Mouse (Mus musculus) megakaryocyte-erythroid progenitor cell, adult 5-6 weeks (primary cell): Measurements from ENCODE around the gene Kansl2. TPM values are rescaled to one million over a fixed set of nuclear protein-coding genes. Genes with fewer than 3 reads are reported as not detected.

ENCODE experiments used
- ATAC-seq: replicated peaks from 2 replicates; pipeline ENCODE4 v1.8.0; 2016; ENCODE audit warnings: mild to moderate bottlenecking, inconsistent platforms; ENCODE audit not compliant: severe bottlenecking, poor library complexity, low FRiP score, low TSS enrichment
- total RNA-seq, 2 experiments: library from RNA; stranded (forward) in 1 of 2; stranded (reverse) in 1 of 2; fragments of 200-1000, 215-1000 nt in 1 of 2; fragments of >200 nt in 1 of 2; fragmentation: Nextera tagmentation in 1 of 2; gene quantifications; 2 replicates each; pipeline ENCODE4 v1.2.3; 2014 to 2017

Kansl2 gene
- total RNA-seq (2014; fragmentation: Nextera tagmentation) (68.9 and 73.0 TPM in 2 replicates), total RNA-seq (2017) (54.4 and 57.7 TPM in 2 replicates)

GRCm38 (mm10) chr15:98533881-98534627 is at the start of gene Kansl2:
Gene Kansl2 (minus strand): TSS chr15:98534264.
- peak; percentile 98 for ATAC-seq

DNA sequence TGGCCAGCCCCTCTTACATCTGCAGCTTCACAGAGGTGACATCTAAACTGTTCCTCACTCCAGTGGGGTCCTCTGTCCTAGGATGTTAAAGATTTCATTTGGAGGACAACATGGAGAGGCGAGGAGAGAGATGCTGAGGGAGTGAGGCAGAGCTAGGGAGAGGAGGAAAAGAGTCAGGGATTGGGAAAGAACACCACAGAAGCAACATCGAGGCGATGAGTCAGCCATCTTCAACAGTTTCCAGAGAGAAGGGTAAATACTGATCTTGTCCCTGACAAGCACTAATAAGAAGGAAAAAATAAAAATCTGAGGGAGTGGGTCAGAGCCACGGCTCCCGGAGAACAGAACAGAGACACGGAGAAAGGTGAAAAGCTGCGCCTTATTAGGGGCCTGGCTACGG is 48.9 kb upstream of the Kansl2 start:
- no peak for ATAC-seq

GRCm38 (mm10) chr15:98582410-98582809 is 48.3 kb upstream of the Kansl2 start:
- no peak for ATAC-seq

- peak; percentile 92 for ATAC-seq
Measured at GRCm38 (mm10) chr15:98579795-98580464, 45.9 kb upstream of the Kansl2 start.

GRCm38 (mm10) chr15:98579310-98579709 is 45.2 kb upstream of the Kansl2 start:
- ATAC-seq, result no peak

DNA sequence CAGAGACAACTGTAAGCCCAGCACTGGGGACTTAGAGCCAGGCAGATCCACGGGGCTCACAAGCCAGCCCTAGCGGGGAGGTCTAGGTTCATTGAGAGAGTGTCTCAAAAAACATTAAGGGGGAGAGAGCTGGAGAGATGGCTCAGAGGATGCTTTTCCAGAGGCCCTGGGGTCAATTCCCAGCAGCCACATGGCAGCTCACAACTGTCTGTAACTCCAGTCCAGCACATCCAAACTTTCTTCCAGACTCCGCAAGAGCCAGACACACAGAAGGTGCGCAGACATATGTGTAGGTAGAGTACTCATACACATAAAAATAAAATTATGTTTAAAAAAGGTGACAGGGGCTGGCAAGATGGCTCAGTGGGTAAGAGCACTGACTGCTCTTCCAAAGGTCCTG is 39.2 kb upstream of the Kansl2 start:
- ATAC-seq, result no peak

DNA sequence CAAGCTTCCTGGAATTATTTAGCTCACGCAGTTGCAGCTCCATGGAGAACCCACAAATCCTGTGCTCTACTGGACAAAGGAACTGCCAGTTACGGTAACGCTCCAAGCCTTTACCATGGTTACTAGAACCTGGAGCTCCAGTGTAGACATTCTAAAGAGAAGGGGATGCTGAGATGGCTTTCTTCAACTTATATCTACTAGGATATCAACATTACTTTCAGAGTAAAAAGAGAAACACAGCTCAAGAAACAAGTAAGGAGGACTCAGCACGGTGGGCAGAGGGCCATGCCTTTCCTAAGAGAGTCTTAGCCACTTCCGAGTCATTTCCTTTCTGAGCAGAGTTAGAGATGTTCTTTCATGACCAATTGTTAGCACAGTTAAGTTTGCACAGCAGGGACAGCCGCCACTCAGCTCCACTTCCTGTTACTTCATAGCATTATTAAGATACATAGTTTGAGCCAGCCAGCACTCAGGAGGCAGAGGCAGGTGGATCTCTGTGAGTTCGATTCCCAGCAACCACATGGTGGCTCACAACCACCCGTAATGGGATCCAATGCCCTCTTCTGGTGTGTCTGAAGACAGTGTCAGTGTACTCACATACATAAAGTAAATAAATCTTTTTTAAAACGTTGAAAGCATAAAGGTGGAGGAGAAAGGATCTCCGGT is 36.9 kb upstream of the Kansl2 start, which contains the start of the genes Ccnt1 and 4930415O20Rik:
Ccnt1 (minus strand) TSS at position 51 of the 666 bp plus-strand sequence.
4930415O20Rik (plus strand) TSS at position 132 of the 666 bp plus-strand sequence.
- ATAC-seq, result no peak

GRCm38 (mm10) chr15:98569795-98570365 is 35.8 kb upstream of the Kansl2 start:
- ATAC-seq, result no peak

DNA sequence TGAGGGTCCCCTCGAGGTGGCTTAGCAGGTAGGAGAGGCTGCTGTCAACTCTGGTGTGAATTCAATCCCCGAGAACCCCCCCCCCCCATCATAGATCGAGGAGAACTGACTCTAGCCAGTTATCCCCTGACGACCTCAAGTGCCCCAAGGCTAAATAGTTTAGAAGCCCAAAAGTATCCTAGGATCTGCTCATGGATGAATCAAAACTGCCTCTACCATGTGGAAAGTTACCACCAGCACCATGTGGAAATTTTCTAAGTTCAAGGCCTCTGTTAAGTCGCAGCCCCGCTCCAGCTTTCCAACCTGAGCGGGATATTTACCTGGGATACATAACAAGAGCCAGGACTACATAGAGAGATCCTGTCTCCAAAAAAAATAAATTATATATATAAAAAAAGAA is 35.2 kb upstream of the Kansl2 start:
- no peak for ATAC-seq

GRCm38 (mm10) chr15:98568256-98569033 is 34.4 kb upstream of the Kansl2 start:
- ATAC-seq, result no peak

DNA sequence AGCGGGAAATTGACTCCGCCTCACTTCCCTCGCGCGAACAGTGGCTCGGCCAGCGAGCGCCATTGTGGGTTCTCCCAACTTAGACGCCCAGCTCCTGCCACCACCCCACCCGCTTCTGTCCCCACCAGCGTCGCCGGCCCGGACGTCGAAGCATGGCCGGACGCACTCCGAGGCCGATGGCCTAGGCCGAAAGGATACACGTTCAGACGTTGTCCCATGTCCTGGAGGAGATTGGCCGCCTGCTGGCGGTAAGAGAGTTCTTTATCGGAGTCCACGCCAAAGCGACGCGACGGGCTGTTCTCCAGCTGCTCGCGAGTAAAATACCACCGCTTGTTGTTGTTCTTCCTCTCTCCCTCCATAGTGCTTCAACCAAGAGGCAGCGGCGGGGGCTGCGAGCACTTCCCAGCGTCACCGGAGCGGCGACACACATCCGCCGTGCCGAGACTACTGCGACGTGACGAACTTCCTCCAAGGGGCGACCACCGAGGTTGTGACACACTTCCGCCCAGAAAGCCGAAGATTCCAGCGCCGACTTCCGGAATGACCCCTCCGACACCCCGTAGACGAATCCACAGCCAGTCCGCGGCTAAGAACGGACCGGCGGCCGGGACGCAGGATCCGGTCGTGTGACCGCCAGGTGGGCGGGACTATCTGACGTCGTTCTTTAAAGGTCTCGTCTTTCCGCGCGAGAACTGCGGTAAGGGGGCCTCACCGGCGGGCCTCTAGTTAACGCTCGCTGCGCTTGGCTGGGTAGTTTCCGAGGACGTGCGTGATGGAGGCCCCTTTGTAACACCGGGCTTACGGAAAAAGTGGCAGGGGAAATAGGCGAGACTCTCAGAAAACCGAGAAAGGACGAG is 33.4 kb upstream of the Kansl2 start:
- peak; percentile 94 for ATAC-seq

DNA sequence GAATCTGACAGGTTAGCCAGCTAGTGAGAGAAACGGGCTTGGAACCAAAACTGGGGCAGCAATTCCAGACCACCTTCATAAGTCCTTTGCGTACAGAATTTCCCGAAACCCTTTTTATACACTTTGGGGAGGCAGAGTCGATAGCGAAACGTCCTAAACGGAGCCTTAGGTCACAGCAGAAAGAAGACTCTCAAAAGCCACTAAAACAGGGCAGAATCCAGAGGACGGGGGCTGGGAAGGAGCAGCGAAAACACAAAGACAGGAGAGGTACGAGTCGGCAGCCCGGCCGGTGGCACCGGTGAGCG is 32.9 kb upstream of the Kansl2 start:
- no peak for ATAC-seq

DNA sequence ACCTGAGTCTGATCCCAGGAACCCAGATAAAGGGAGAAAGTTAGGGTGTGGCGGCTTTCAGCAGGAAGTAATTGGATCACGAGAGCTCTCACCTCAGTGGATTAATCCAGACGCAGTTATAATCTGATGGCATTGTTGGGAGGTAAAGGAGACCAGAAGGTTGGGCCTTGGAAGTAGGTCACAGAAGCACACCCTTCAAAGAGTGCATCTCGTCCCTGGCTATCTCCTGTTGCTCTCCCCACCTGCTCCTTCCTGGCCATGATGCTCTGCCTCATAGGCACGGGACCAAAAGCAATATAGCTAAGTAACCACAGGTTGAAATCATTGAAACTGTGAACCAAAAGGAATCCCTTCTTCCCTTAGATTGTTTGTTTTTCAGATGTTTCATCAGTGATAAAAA is 23.1 kb upstream of the Kansl2 start:
- no peak for ATAC-seq

GRCm38 (mm10) chr15:98555881-98556280 is 21.8 kb upstream of the Kansl2 start:
- ATAC-seq, result no peak

DNA sequence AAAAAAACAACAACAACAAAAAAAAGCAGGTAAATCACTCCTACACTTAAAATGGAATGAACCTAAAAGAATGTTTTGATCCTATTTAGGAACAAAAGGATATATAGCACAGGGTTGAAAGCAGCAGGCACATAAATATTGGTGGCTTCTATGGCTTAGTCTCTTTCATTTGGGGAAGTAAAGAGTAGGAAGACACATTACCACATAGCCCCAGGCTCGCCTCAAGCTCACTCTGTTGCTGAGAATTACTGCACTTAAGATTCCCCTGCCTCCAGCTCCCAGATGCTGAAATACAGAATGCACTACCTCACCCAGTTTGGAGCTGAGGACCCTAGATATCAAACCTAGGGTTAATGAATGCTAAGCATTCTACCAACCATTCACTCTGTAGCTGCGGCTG is 18.7 kb upstream of the Kansl2 start:
- no peak for ATAC-seq

- ATAC-seq, result no peak
Measured at GRCm38 (mm10) chr15:98546843-98547242, 12.8 kb upstream of the Kansl2 start.

- no peak for ATAC-seq
Measured at GRCm38 (mm10) chr15:98545151-98545550, 11.1 kb upstream of the Kansl2 start.

DNA sequence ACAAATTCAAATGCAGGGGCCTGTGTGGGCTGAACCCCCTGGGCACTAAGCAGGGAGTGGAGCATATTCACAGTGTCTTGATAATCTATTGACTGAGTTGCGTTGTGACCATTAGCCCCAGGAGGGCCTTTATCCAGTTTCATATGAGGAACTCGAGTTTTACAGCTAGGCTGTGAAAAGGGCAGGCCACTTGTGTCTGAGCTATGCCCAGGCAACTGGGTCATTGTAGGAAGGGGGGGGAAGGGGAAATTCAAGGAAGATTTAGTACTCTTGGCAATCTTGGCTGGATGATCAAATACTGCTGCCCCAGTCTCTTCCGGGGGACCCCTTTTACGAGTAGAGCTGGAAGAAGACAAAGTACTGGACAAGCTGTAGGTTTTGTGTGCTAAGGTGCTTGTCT is 9.3 kb upstream of the Kansl2 start:
- no peak for ATAC-seq

- peak; percentile 83 for ATAC-seq
Measured at GRCm38 (mm10) chr15:98541064-98541463, 7.0 kb upstream of the Kansl2 start.
